10 mouse cellular contexts compared by ENCODE assay signal in the genomic region with DNA sequence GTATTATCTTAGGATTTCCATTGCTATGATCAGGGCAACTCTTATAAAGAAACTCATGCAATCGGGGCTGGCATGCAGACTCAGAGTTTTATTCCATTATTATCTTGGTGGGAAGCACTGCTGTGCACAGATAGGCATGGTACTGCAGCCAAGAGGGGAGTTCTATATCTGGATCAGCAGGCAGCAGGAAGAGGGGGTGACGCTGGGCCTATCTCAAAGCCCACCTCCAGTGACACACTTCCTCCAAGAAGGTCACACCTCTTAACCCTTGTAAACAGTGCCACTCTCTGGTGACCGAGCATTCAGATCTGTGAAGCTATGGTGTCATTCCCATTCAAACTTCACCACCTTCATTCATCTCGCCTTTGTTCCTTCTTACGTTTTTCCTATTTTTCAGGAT.
A peak's percentile ranks its signal among the peaks of the same experiment; 100 is the strongest.
DNase-seq lines count a peak whose midpoint lies in the region; ATAC-seq lines count a peak whose summit lies in the region.
"Had no signal": no experiment of that assay in that cellular context is flagged by ENCODE, and none has a peak within 500 bp of the region (broad histone marks: within the 10 kb centered on the region; RNA-seq: fewer than 3 reads in every experiment).

No protein-coding gene starts in this region.

- H3K4me1 ChIP-seq in liver, embryonic 13.5 days (replicated peaks): no peaks in the 10 kb centered on the region
- no peaks in the 10 kb centered on the region for H3K4me1 ChIP-seq in forebrain, embryonic 16.5 days (replicated peaks; ENCODE audit: control insufficient read depth, insufficient read depth, low read length)

- ATAC-seq in liver, embryonic 13.5 days (ENCODE audit: low read depth): peak; percentile 61
- ATAC-seq in forebrain, embryonic 16.5 days: no peak
- ATAC-seq: inflammation-experienced regulatory T-cells, adult 6 months had no signal

- peak; percentile 18 to 19 for DNase-seq in heart, adult 18-20 months
- no peak for DNase-seq in heart, postnatal 25 days (ENCODE audit: low spot score)
- DNase-seq in 416B (ENCODE audit: low read depth): peak; percentile 68
- peak; percentile 6 to 18 for DNase-seq in heart, adult 9 months (ENCODE audit: low spot score in 2 of 2)
- no peak for DNase-seq in liver, embryonic 13.5 days
- DNase-seq in right cerebral cortex, adult 2 months (ENCODE audit: low spot score in 2 of 2): no peak
- DNase-seq in gastrocnemius, adult 18-20 months (ENCODE audit: low spot score): no peak

- 35% methylated on average over 5 of the region's 5 CpGs for WGBS in liver, embryonic 13.5 days (ENCODE audit: insufficient replicate concordance)
- WGBS in forebrain, embryonic 16.5 days: 73% methylated on average over 5 of the region's 5 CpGs

- intact Hi-C loops in heart, postnatal 25 days (cut with DNase I): loop anchor here (5.0 kb wide), 1 partner anchor 395 kb away; no protein-coding TSS in a partner anchor

- no peak overlapping the region for H3K4me2 ChIP-seq in liver, embryonic 13.5 days
- H3K4me2 ChIP-seq in forebrain, embryonic 16.5 days (ENCODE audit: low read length): no peak overlapping the region

- no peaks in the 10 kb centered on the region for H3K27me3 ChIP-seq in liver, embryonic 13.5 days
- H3K27me3 ChIP-seq in forebrain, embryonic 16.5 days (replicated peaks; ENCODE audit: control insufficient read depth, insufficient read depth, low read length): no peaks in the 10 kb centered on the region

- H3K27ac ChIP-seq in liver, embryonic 13.5 days: no peak overlapping the region
- H3K27ac ChIP-seq in forebrain, embryonic 16.5 days (ENCODE audit: low read length): no peak overlapping the region
- H3K27ac ChIP-seq: macrophage had no signal

- H3K9ac ChIP-seq in liver, embryonic 13.5 days: no peak overlapping the region
- no peak overlapping the region for H3K9ac ChIP-seq in forebrain, embryonic 16.5 days (replicated peaks; ENCODE audit: low read depth, low read length)

- no peaks in the 10 kb centered on the region for H3K9me3 ChIP-seq in liver, embryonic 13.5 days (replicated peaks)
- H3K9me3 ChIP-seq in forebrain, embryonic 16.5 days (ENCODE audit: control insufficient read depth, low read length): no peaks in the 10 kb centered on the region

- no peaks in the 10 kb centered on the region for H3K36me3 ChIP-seq in liver, embryonic 13.5 days
- no peaks in the 10 kb centered on the region for H3K36me3 ChIP-seq in forebrain, embryonic 16.5 days (ENCODE audit: control insufficient read depth, insufficient read depth)

- H3K4me3 ChIP-seq in liver, embryonic 13.5 days (replicated peaks): no peak overlapping the region
- H3K4me3 ChIP-seq in forebrain, embryonic 16.5 days (replicated peaks; ENCODE audit: low read length): no peak overlapping the region

Comparison
In these comparisons a context has a peak if more than half of its experiments do, and no peak if none do; other contexts are left out.
1. DNase-seq: peak in heart, adult 18-20 months (2 of 2), 416B (single experiment) and heart, adult 9 months (2 of 2); none in heart, postnatal 25 days (single experiment), liver, embryonic 13.5 days (single experiment), right cerebral cortex, adult 2 months (0 of 2) and gastrocnemius, adult 18-20 months (single experiment).